Mouse (Mus musculus): ENCODE results near the gene Wdr93. TPM values are rescaled to one million over a fixed set of nuclear protein-coding genes. Genes with fewer than 3 reads are reported as not detected.
A peak's percentile ranks its signal among the peaks of the same experiment; 100 is the strongest.

The Wdr93 gene
- polyA plus RNA-seq, 1 experiment from 2014 or later: 0.65 TPM

- H3K27me3 ChIP-seq: peaks cover 18% of the 10 kb centered on the region; the same call in 1 of the 2 replicates
- H3K4me3 ChIP-seq: no peak overlapping the region
- no peak for ATAC-seq (ENCODE audit: low FRiP score)
- H3K9ac ChIP-seq: no peak overlapping the region
- H3K9me3 ChIP-seq: no peaks in the 10 kb centered on the region
- 0 out of 2 replicates have a peak, but pooled peaks cover 3% of the 10 kb centered on the region for H3K4me1 ChIP-seq (replicated peaks)
- WGBS: 66% methylated on average over 11 of the region's 11 CpGs
- no peak overlapping the region for H3K4me2 ChIP-seq
- peaks cover 3% of the 10 kb centered on the region; the same call in 1 of the 2 replicates for H3K36me3 ChIP-seq
- no peak overlapping the region for H3K27ac ChIP-seq
Observed at GRCm38 (mm10) chr7:79729743-79730370, 13.1 kb upstream of the Wdr93 start.

GRCm38 (mm10) chr7:79731438-79731837 lies 11.5 kb upstream of the Wdr93 start:
- Histone ChIP-seq H3K9ac (no peak overlapping the region), H3K27me3 (0 out of 2 replicates have a peak, but pooled peaks cover 12% of the 10 kb centered on the region), H3K4me1 (replicated peaks) (0 out of 2 replicates have a peak, but pooled peaks cover 3% of the 10 kb centered on the region), H3K36me3 (peaks cover 8% of the 10 kb centered on the region; the same call in 1 of the 2 replicates), H3K4me2 (no peak overlapping the region), H3K27ac (no peak overlapping the region), H3K9me3 (no peaks in the 10 kb centered on the region), H3K4me3 (no peak overlapping the region)
- ATAC-seq (ENCODE audit: low FRiP score): no peak
- 82% methylated on average over 13 of the region's 13 CpGs for WGBS

GRCm38 (mm10) chr7:79732622-79733021 lies 10.3 kb upstream of the Wdr93 start, which contains the start of gene Plin1:
Plin1 (minus strand) TSS chr7:79732903.
- Histone ChIP-seq H3K4me2 (no peak within 1 kb of the TSS), H3K4me1 (replicated peaks) (0 out of 2 replicates have a peak, but pooled peaks cover 3% of the 10 kb centered on the region), H3K4me3 (no peak within 1 kb of the TSS), H3K9ac (no peak within 1 kb of the TSS), H3K9me3 (no peaks in the 10 kb centered on the region), H3K36me3 (peaks cover 18% of the 10 kb centered on the region), H3K27ac (no peak within 1 kb of the TSS), H3K27me3 (0 out of 2 replicates have a peak, but pooled peaks cover 12% of the 10 kb centered on the region)
- WGBS: 54% methylated on average over 4 of the region's 4 CpGs
- ATAC-seq (ENCODE audit: low FRiP score): no peak

GRCm38 (mm10) chr7:79734563-79734962 lies 8.4 kb upstream of the Wdr93 start:
- no peak for ATAC-seq (ENCODE audit: low FRiP score)
- H3K9ac ChIP-seq: no peak overlapping the region
- no peak overlapping the region for H3K27ac ChIP-seq
- H3K27me3 ChIP-seq: 0 out of 2 replicates have a peak, but pooled peaks cover 7% of the 10 kb centered on the region
- H3K4me1 ChIP-seq (replicated peaks): 0 out of 2 replicates have a peak, but pooled peaks cover 3% of the 10 kb centered on the region
- H3K4me2 ChIP-seq: no peak overlapping the region
- no peak overlapping the region for H3K4me3 ChIP-seq
- WGBS: 82% methylated on average over 8 of the region's 8 CpGs
- no peaks in the 10 kb centered on the region for H3K9me3 ChIP-seq
- peaks cover 28% of the 10 kb centered on the region for H3K36me3 ChIP-seq

- Histone ChIP-seq H3K9ac (no peak overlapping the region), H3K9me3 (no peaks in the 10 kb centered on the region), H3K4me2 (no peak overlapping the region), H3K36me3 (peaks cover 30% of the 10 kb centered on the region), H3K4me3 (no peak overlapping the region), H3K4me1 (replicated peaks) (0 out of 2 replicates have a peak, but pooled peaks cover 3% of the 10 kb centered on the region), H3K27me3 (no peaks in the 10 kb centered on the region), H3K27ac (no peak overlapping the region)
- ATAC-seq (ENCODE audit: low FRiP score): no peak
- WGBS: 91% methylated on average over 14 of the region's 14 CpGs
Observed at GRCm38 (mm10) chr7:79736511-79736910, 6.5 kb upstream of the Wdr93 start.

GRCm38 (mm10) chr7:79738913-79739312 lies 4.0 kb upstream of the Wdr93 start:
- no peak for ATAC-seq (ENCODE audit: low FRiP score)
- H3K27me3 ChIP-seq: no peaks in the 10 kb centered on the region
- no peaks in the 10 kb centered on the region for H3K9me3 ChIP-seq
- peaks cover 14% of the 10 kb centered on the region for H3K4me1 ChIP-seq (replicated peaks)
- H3K27ac ChIP-seq: no peak overlapping the region
- H3K4me3 ChIP-seq: no peak overlapping the region
- H3K36me3 ChIP-seq: peaks cover 30% of the 10 kb centered on the region
- WGBS: 98% methylated on average over 2 of the region's 2 CpGs
- no peak overlapping the region for H3K9ac ChIP-seq
- no peak overlapping the region for H3K4me2 ChIP-seq

- no peak for ATAC-seq (ENCODE audit: low FRiP score)
- 0 out of 2 replicates have a peak, but pooled peaks cover 6% of the 10 kb centered on the region for H3K27me3 ChIP-seq
- WGBS: 82% methylated on average over 4 of the region's 4 CpGs
- no peak overlapping the region for H3K27ac ChIP-seq
- no peak overlapping the region for H3K4me3 ChIP-seq
- peaks cover 14% of the 10 kb centered on the region for H3K4me1 ChIP-seq (replicated peaks)
- H3K9me3 ChIP-seq: no peaks in the 10 kb centered on the region
- no peak overlapping the region for H3K9ac ChIP-seq
- H3K36me3 ChIP-seq: peaks cover 26% of the 10 kb centered on the region
- H3K4me2 ChIP-seq: no peak overlapping the region
Observed at GRCm38 (mm10) chr7:79740279-79740678, 2.7 kb upstream of the Wdr93 start.

GRCm38 (mm10) chr7:79742277-79742658 lies 695 bp upstream of the Wdr93 start:
- no peaks in the 10 kb centered on the region for H3K9me3 ChIP-seq
- H3K4me3 ChIP-seq: peak overlapping the region; percentile 76
- H3K36me3 ChIP-seq: peaks cover 16% of the 10 kb centered on the region
- H3K27ac ChIP-seq: no peak overlapping the region
- H3K27me3 ChIP-seq: 0 out of 2 replicates have a peak, but pooled peaks cover 6% of the 10 kb centered on the region
- H3K4me2 ChIP-seq: peak overlapping the region; percentile 95
- WGBS: 27% methylated on average over 11 of the region's 11 CpGs
- H3K9ac ChIP-seq: peak overlapping the region; percentile 77
- no peak for ATAC-seq (ENCODE audit: low FRiP score)
- H3K4me1 ChIP-seq (replicated peaks): peaks cover 14% of the 10 kb centered on the region

GRCm38 (mm10) chr7:79744051-79744450 lies 1.1 kb downstream of the Wdr93 start:
- Histone ChIP-seq H3K9ac (no peak overlapping the region), H3K36me3 (peaks cover 4% of the 10 kb centered on the region; the same call in 1 of the 2 replicates), H3K4me2 (no peak overlapping the region), H3K4me1 (replicated peaks) (peaks cover 14% of the 10 kb centered on the region), H3K4me3 (no peak overlapping the region), H3K9me3 (no peaks in the 10 kb centered on the region), H3K27me3 (0 out of 2 replicates have a peak, but pooled peaks cover 6% of the 10 kb centered on the region), H3K27ac (no peak overlapping the region)
- no peak for ATAC-seq (ENCODE audit: low FRiP score)
- 94% methylated on average over 9 of the region's 9 CpGs for WGBS

- Histone ChIP-seq H3K36me3 (peaks cover 1% of the 10 kb centered on the region; the same call in 1 of the 2 replicates), H3K27me3 (0 out of 2 replicates have a peak, but pooled peaks cover 6% of the 10 kb centered on the region), H3K9ac (no peak overlapping the region), H3K4me2 (no peak overlapping the region), H3K9me3 (no peaks in the 10 kb centered on the region), H3K4me3 (no peak overlapping the region), H3K4me1 (replicated peaks) (peaks cover 14% of the 10 kb centered on the region), H3K27ac (no peak overlapping the region)
- ATAC-seq (ENCODE audit: low FRiP score): no peak
- 78% methylated on average over 5 of the region's 5 CpGs for WGBS
Observed at GRCm38 (mm10) chr7:79744585-79744984, 1.6 kb downstream of the Wdr93 start.

GRCm38 (mm10) chr7:79747659-79748058 lies 4.7 kb downstream of the Wdr93 start:
- no peak overlapping the region for H3K4me2 ChIP-seq

GRCm38 (mm10) chr7:79749511-79749910 lies 6.5 kb downstream of the Wdr93 start:
- H3K9me3 ChIP-seq: no peaks in the 10 kb centered on the region
- 91% methylated on average over 6 of the region's 6 CpGs for WGBS
- no peak for ATAC-seq (ENCODE audit: low FRiP score)

More at GRCm38 (mm10) chr7:79747659-79748058, 4.7 kb downstream of the Wdr93 start:
- no peak overlapping the region for H3K9ac ChIP-seq
- no peaks in the 10 kb centered on the region for H3K9me3 ChIP-seq
- H3K4me1 ChIP-seq (replicated peaks): peaks cover 9% of the 10 kb centered on the region
- H3K36me3 ChIP-seq: no peaks in the 10 kb centered on the region
- no peak overlapping the region for H3K27ac ChIP-seq
- no peak for ATAC-seq (ENCODE audit: low FRiP score)
- 83% methylated on average over 6 of the region's 6 CpGs for WGBS
- no peak overlapping the region for H3K4me3 ChIP-seq
- 0 out of 2 replicates have a peak, but pooled peaks cover 6% of the 10 kb centered on the region for H3K27me3 ChIP-seq

More at GRCm38 (mm10) chr7:79749511-79749910, 6.5 kb downstream of the Wdr93 start:
- H3K27me3 ChIP-seq: 0 out of 2 replicates have a peak, but pooled peaks cover 5% of the 10 kb centered on the region
- H3K4me1 ChIP-seq (replicated peaks): no peaks in the 10 kb centered on the region
- H3K4me2 ChIP-seq: no peak overlapping the region
- H3K36me3 ChIP-seq: no peaks in the 10 kb centered on the region
- no peak overlapping the region for H3K27ac ChIP-seq
- no peak overlapping the region for H3K9ac ChIP-seq
- no peak overlapping the region for H3K4me3 ChIP-seq

Data from hindbrain, embryonic 13.5 days (tissue).